In the genomic region with DNA sequence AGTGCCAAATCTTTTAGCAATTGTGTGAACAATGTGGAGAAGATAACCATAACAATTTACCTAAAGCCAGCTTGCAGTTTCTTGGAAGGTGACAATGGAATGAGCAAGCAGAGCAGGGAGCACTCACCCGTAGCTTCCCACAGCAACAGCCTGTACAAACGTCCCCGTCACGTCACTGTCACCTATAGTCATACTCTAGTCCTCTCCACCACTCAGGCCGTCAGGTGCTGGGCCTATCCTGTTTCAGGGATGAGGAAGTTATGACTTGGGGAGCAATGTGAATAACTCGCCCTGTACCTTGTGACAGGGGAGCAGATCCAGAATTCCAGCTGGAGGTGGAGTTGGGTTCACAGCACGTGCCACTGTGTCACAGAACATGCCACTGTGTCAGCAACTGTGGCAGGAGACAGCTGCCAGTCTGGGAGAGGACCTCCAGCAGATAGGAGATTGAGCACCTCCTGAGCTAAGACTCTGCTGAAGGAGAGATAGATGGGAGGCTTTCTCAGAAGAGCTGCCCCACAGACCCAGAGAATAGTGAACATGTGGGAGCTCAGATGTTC, we compare ENCODE assay signal across 20 mouse cellular contexts.
DNase-seq lines count a peak whose midpoint lies in the region; ATAC-seq and TF ChIP-seq lines count a peak whose summit lies in the region.
"Had no signal": no experiment of that assay in that cellular context is flagged by ENCODE, and none has a peak within 500 bp of the region (broad histone marks: within the 10 kb centered on the region; RNA-seq: fewer than 3 reads in every experiment).

No protein-coding gene starts in this region.

- no peaks in the 10 kb centered on the region for H3K27me3 ChIP-seq in MEL (ENCODE audit: control insufficient read depth in 1 of 2, insufficient read depth in 2 of 2, low read length in 2 of 2)
- H3K27me3 ChIP-seq in intestine, embryonic 16.5 days (replicated peaks; ENCODE audit: control insufficient read depth, insufficient read depth, low read length) = no peaks in the 10 kb centered on the region
- H3K27me3 ChIP-seq in stomach, postnatal 0 days (ENCODE audit: control insufficient read depth, insufficient read depth, low read length) = no peaks in the 10 kb centered on the region
- H3K27me3 ChIP-seq: forebrain, embryonic 15.5 days; hindbrain, embryonic 13.5 days; Patski had no signal

- no peak for TF ChIP-seq POLR2A in MEL (IDR thresholded peaks at IDR 0.05; ENCODE audit: control insufficient read depth in 1 of 2, insufficient read depth in 1 of 2, low read depth in 1 of 2, low read length in 2 of 2, poor library complexity in 1 of 2)

- no peaks in the 10 kb centered on the region for H3K9me3 ChIP-seq in MEL (replicated peaks; ENCODE audit: insufficient read depth, low read length)
- H3K9me3 ChIP-seq in intestine, embryonic 16.5 days (ENCODE audit: control insufficient read depth, low read length) = no peaks in the 10 kb centered on the region
- H3K9me3 ChIP-seq in stomach, postnatal 0 days (ENCODE audit: control insufficient read depth, low read length) = no peaks in the 10 kb centered on the region
- H3K9me3 ChIP-seq: forebrain, embryonic 15.5 days; heart, embryonic 10.5 days; hindbrain, embryonic 13.5 days had no signal

- no peak overlapping the region for H3K4me3 ChIP-seq in MEL (ENCODE audit: control insufficient read depth in 1 of 2, insufficient read depth in 1 of 2, low read depth in 2 of 2, low read length in 2 of 2)
- no peak overlapping the region for H3K4me3 ChIP-seq in intestine, embryonic 16.5 days (ENCODE audit: low read length)
- H3K4me3 ChIP-seq in stomach, postnatal 0 days (ENCODE audit: low read depth, low read length) = no peak overlapping the region
- H3K4me3 ChIP-seq: forebrain, embryonic 15.5 days; heart, embryonic 10.5 days; hindbrain, embryonic 13.5 days had no signal

- no peak overlapping the region for H3K27ac ChIP-seq in MEL (ENCODE audit: control insufficient read depth, low read depth, low read length)
- no peak overlapping the region for H3K27ac ChIP-seq in intestine, embryonic 16.5 days (ENCODE audit: low read length)
- H3K27ac ChIP-seq in stomach, postnatal 0 days (replicated peaks) = no peak overlapping the region
- H3K27ac ChIP-seq: forebrain, embryonic 15.5 days; heart, embryonic 10.5 days; hindbrain, embryonic 13.5 days; hindbrain, postnatal 0 days had no signal

- no peak for TF ChIP-seq EP300 in MEL (IDR thresholded peaks at IDR 0.05; ENCODE audit: low read depth in 1 of 2, low read length in 2 of 2)
- TF ChIP-seq EP300 in stomach, postnatal 0 days (optimal IDR thresholded peaks at IDR 0.05) = no peak

- H3K9ac ChIP-seq in MEL (ENCODE audit: control insufficient read depth, low read depth, low read length, poor library complexity, severe bottlenecking) = no peak overlapping the region
- H3K9ac ChIP-seq in intestine, embryonic 16.5 days (ENCODE audit: low read depth, low read length) = no peak overlapping the region
- H3K9ac ChIP-seq in stomach, postnatal 0 days (ENCODE audit: low read length) = no peak overlapping the region
- H3K9ac ChIP-seq: forebrain, embryonic 15.5 days; hindbrain, embryonic 13.5 days had no signal

- no peaks in the 10 kb centered on the region; a peak in 1 of 4 replicates for H3K36me3 ChIP-seq in MEL (ENCODE audit: control insufficient read depth in 1 of 2, insufficient read depth in 2 of 2, low read length in 2 of 2)
- H3K36me3 ChIP-seq in intestine, embryonic 16.5 days (ENCODE audit: control insufficient read depth, insufficient read depth, low read length) = no peaks in the 10 kb centered on the region
- H3K36me3 ChIP-seq in stomach, postnatal 0 days (ENCODE audit: control insufficient read depth, insufficient read depth, low read length) = no peaks in the 10 kb centered on the region
- H3K36me3 ChIP-seq: forebrain, embryonic 15.5 days; heart, embryonic 10.5 days; hindbrain, embryonic 13.5 days had no signal

- H3K79me2 ChIP-seq in MEL (ENCODE audit: control insufficient read depth, insufficient read depth, low read length, poor library complexity) = no peaks in the 10 kb centered on the region

- 66% methylated on average over 7 of the region's 7 CpGs for WGBS in intestine, embryonic 16.5 days
- WGBS in stomach, postnatal 0 days = 46% methylated on average over 7 of the region's 7 CpGs

- H3K4me2 ChIP-seq in intestine, embryonic 16.5 days (ENCODE audit: low read depth, low read length) = no peak overlapping the region
- no peak overlapping the region for H3K4me2 ChIP-seq in stomach, postnatal 0 days (replicated peaks; ENCODE audit: low read depth)
- H3K4me2 ChIP-seq: forebrain, embryonic 15.5 days; hindbrain, embryonic 13.5 days had no signal

- TF ChIP-seq RAD21 in MEL (IDR thresholded peaks at IDR 0.05; ENCODE audit: low read depth, low read length) = no peak

- ATAC-seq in intestine, embryonic 16.5 days = peak; percentile 54
- ATAC-seq in stomach, postnatal 0 days (ENCODE audit: low FRiP score, low TSS enrichment) = peak; percentile 61
- no peak for ATAC-seq in megakaryocyte progenitor cell, adult 5-6 weeks (replicated peaks; ENCODE audit: poor library complexity)
- ATAC-seq: activated CD4-positive, CD25-positive, alpha-beta regulatory T cell, adult 4 months; forebrain, embryonic 15.5 days; hindbrain, postnatal 0 days; Patski had no signal

- TF ChIP-seq CTCF in MEL (IDR thresholded peaks at IDR 0.05 in 2 of 3, conservative IDR thresholded peaks at IDR 0.05 in 1 of 3; ENCODE audit: control insufficient read depth in 1 of 3, insufficient read depth in 1 of 3, low read depth in 2 of 3, low read length in 3 of 3, poor library complexity in 1 of 3, severe bottlenecking in 1 of 3) = no peak
- TF ChIP-seq CTCF in stomach, postnatal 0 days (IDR thresholded peaks at IDR 0.05; ENCODE audit: low read depth) = no peak

- H3K4me1 ChIP-seq in MEL (ENCODE audit: control insufficient read depth in 1 of 2, insufficient read depth in 2 of 2, low read length in 2 of 2) = no peaks in the 10 kb centered on the region
- peaks cover 6% of the 10 kb centered on the region; the same call in 1 of the 2 replicates for H3K4me1 ChIP-seq in intestine, embryonic 16.5 days (ENCODE audit: control insufficient read depth, insufficient read depth, low read length)
- H3K4me1 ChIP-seq in stomach, postnatal 0 days (replicated peaks; ENCODE audit: control insufficient read depth, insufficient read depth) = no peaks in the 10 kb centered on the region
- H3K4me1 ChIP-seq: hindbrain, embryonic 13.5 days had no signal

- DNase-seq in gastrocnemius, adult 18-20 months (ENCODE audit: low spot score) = peak; percentile 40
- no peak for DNase-seq in gastrocnemius, postnatal 10 days
- DNase-seq in MEL (ENCODE audit: low read depth, low spot score) = no peak
- no peak for DNase-seq in stomach, postnatal 0 days (ENCODE audit: low spot score)
- DNase-seq in adrenal gland, adult 18-20 months (ENCODE audit: low spot score in 2 of 2) = no peak
- DNase-seq: adrenal gland, adult 2 months; adrenal gland, postnatal 25 days; cerebellum, adult 18-20 months; cerebellum, postnatal 10 days; gastrocnemius, postnatal 36 days; heart, adult 18-20 months; heart, postnatal 14 days had no signal

TF ChIP-seq in MEL, 35 proteins besides CTCF, POLR2A, EP300 and RAD21:
- no peak for TF ChIP-seq ZNF384 (IDR thresholded peaks at IDR 0.05; ENCODE audit: low read depth, low read length)
- peak; percentile 41; the same call in 1 of the 2 replicates for TF ChIP-seq RCOR1 (IDR thresholded peaks at IDR 0.05; ENCODE audit: low read depth, low read length)
- TF ChIP-seq NELFE (IDR thresholded peaks at IDR 0.05; ENCODE audit: low read depth, low read length) = no peak
TF ChIP-seq in MEL: peak in this region for 1.
